Mouse (Mus musculus) heart, postnatal 0 days (tissue): ENCODE measurements around the gene Clcn6.

Source experiments
- CTCF ChIP-seq: IDR thresholded peaks from 2 replicates; pipeline ENCODE4 v1.5.1; 2016; ENCODE audit warnings: antibody characterized with exemption, control low read depth, low read depth
- EP300 ChIP-seq: IDR thresholded peaks from 2 replicates; pipeline ENCODE4 v1.6.1; 2016; ENCODE audit warnings: antibody characterized with exemption, low read depth

DNA sequence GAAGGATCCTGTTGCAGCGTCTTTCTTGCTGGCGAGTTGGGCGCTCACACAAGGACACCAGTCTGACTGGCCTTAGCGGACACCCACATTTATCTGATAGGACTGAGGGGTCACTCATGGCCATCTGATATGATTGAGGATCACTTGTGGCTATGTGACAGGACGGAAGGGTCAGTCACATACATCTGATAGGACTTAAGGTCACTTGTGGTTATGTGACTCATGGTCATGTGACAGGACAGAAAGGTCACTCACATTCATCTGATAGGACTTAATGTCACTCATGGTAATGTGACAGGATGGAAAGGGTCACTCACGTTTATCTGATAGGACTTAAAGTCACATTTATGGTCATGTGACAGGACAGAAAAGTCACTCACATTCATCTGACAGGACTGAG, 60.2 kb downstream of the Clcn6 start:
- TF ChIP-seq CTCF (no peak), EP300 (no peak)
